Mouse (Mus musculus): ENCODE results near the gene Dazap2.

Gene Dazap2

DNA sequence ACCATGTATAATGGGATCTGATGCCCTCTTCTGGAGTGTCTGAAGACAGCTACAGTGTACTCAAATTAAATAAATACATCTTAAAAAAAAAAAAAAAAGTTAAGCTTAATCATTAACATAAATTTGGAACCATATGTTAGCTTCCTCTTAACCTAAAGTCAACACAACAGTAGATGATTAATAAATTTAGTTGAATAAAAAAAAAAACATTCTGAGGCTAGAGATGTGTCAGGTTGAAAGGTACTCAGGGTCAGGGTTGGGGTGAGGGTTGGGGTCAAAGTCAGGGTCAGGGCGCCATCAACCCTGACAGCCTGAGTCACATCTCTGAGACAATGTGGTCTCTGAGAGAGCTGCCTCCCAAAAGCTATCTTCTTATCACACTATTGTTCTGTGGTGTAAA, 39.1 kb downstream of the Dazap2 start:
- Histone ChIP-seq H3K4me1 (replicated peaks; ENCODE audit: low read depth, low read length) (peaks cover 17% of the 10 kb centered on the region), H3K9me3 (ENCODE audit: low read length) (no peaks in the 10 kb centered on the region), H3K27me3 (ENCODE audit: insufficient read depth, low read length) (peaks cover 4% of the 10 kb centered on the region; the same call in 1 of the 2 replicates), H3K4me3 (replicated peaks; ENCODE audit: low read length) (no peak overlapping the region), H3K36me3 (ENCODE audit: insufficient read depth, low read length) (peaks cover 16% of the 10 kb centered on the region)
- TF ChIP-seq NANOG (IDR thresholded peaks at IDR 0.05; ENCODE audit: borderline replicate concordance, low read length) (no peak), CTCF (conservative IDR thresholded peaks at IDR 0.05; ENCODE audit: low read length) (no peak), POU5F1 (IDR thresholded peaks at IDR 0.05; ENCODE audit: borderline replicate concordance, low read length) (no peak)

- H3K9me3 ChIP-seq (ENCODE audit: low read length), result no peaks in the 10 kb centered on the region
- no peak for TF ChIP-seq CTCF (conservative IDR thresholded peaks at IDR 0.05; ENCODE audit: low read length)
- no peak for TF ChIP-seq POU5F1 (IDR thresholded peaks at IDR 0.05; ENCODE audit: borderline replicate concordance, low read length)
- no peak for TF ChIP-seq NANOG (IDR thresholded peaks at IDR 0.05; ENCODE audit: borderline replicate concordance, low read length)
- peaks cover 4% of the 10 kb centered on the region; the same call in 1 of the 2 replicates for H3K27me3 ChIP-seq (ENCODE audit: insufficient read depth, low read length)
- H3K36me3 ChIP-seq (ENCODE audit: insufficient read depth, low read length), result peaks cover 16% of the 10 kb centered on the region
- peaks cover 9% of the 10 kb centered on the region for H3K4me1 ChIP-seq (replicated peaks; ENCODE audit: low read depth, low read length)
- H3K4me3 ChIP-seq (replicated peaks; ENCODE audit: low read length), result no peak overlapping the region
These were observed 40.1 kb downstream of the Dazap2 start for GRCm38 (mm10) chr15:100655201-100655600.

DNA sequence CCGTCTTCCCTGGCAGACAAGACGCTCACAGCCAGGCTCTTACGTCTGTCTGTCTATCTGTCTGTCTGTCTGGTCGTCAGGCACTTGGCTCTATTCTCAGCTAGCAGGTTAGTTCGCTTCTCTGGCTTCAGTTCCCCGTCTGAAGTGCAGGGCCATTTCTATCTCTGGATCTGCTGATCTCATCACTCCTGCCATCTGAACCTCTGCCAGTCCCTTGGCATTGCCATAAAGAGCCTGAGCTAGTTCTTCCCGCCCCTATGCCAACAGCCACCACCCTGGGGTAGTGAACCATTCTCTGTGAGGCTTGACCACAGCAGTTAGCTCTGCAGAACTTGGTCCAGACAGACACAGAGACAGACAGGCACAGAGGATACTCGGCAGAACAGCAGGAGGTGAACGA, 45.2 kb downstream of the Dazap2 start:
- Histone ChIP-seq H3K4me3 (replicated peaks; ENCODE audit: low read length) (no peak overlapping the region), H3K27me3 (ENCODE audit: insufficient read depth, low read length) (peaks cover 4% of the 10 kb centered on the region; the same call in 1 of the 2 replicates), H3K4me1 (replicated peaks; ENCODE audit: low read depth, low read length) (peaks cover 52% of the 10 kb centered on the region), H3K9me3 (ENCODE audit: low read length) (no peaks in the 10 kb centered on the region), H3K36me3 (ENCODE audit: insufficient read depth, low read length) (peaks cover 11% of the 10 kb centered on the region)
- TF ChIP-seq NANOG (IDR thresholded peaks at IDR 0.05; ENCODE audit: borderline replicate concordance, low read length), result no peak
- TF ChIP-seq POU5F1 (IDR thresholded peaks at IDR 0.05; ENCODE audit: borderline replicate concordance, low read length), result no peak
- TF ChIP-seq CTCF (conservative IDR thresholded peaks at IDR 0.05; ENCODE audit: low read length), result no peak

GRCm38 (mm10) chr15:100660805-100661204, 45.7 kb downstream of the Dazap2 start:
- no peak for TF ChIP-seq CTCF (conservative IDR thresholded peaks at IDR 0.05; ENCODE audit: low read length)
- no peak for TF ChIP-seq NANOG (IDR thresholded peaks at IDR 0.05; ENCODE audit: borderline replicate concordance, low read length)
- TF ChIP-seq POU5F1 (IDR thresholded peaks at IDR 0.05; ENCODE audit: borderline replicate concordance, low read length), result no peak
- H3K4me1 ChIP-seq (replicated peaks; ENCODE audit: low read depth, low read length), result peaks cover 57% of the 10 kb centered on the region
- H3K36me3 ChIP-seq (ENCODE audit: insufficient read depth, low read length), result peaks cover 11% of the 10 kb centered on the region
- H3K4me3 ChIP-seq (replicated peaks; ENCODE audit: low read length), result no peak overlapping the region
- no peaks in the 10 kb centered on the region for H3K9me3 ChIP-seq (ENCODE audit: low read length)
- H3K27me3 ChIP-seq (ENCODE audit: insufficient read depth, low read length), result peaks cover 4% of the 10 kb centered on the region; the same call in 1 of the 2 replicates

DNA sequence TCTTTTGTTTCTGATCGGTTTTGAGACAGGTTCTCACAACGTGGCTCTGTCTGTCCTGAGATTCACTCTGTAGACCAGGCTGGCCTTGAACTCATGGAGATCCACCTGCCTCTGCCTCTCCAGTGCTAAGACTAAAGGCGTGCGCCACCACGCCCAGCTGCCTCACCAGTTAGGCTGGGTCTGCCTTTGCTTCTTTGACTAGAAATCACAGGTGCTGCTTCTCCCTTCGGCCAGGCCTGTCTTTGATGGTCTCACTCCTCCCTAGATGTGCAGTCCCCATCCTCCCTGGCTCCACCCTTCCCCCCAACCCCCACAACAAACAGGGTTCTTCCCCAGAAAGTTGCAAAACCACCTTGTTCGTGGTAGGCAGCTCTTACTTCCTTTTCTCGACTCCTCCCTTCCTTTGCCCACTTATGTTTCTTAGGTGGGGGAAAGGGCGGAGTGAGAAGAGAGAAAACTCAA, 49.7 kb downstream of the Dazap2 start:
- Histone ChIP-seq H3K4me1 (replicated peaks; ENCODE audit: low read depth, low read length) (peaks cover 90% of the 10 kb centered on the region), H3K4me3 (replicated peaks; ENCODE audit: low read length) (no peak overlapping the region), H3K36me3 (ENCODE audit: insufficient read depth, low read length) (no peaks in the 10 kb centered on the region), H3K9me3 (ENCODE audit: low read length) (no peaks in the 10 kb centered on the region), H3K27me3 (ENCODE audit: insufficient read depth, low read length) (peaks cover 18% of the 10 kb centered on the region)
- TF ChIP-seq POU5F1 (IDR thresholded peaks at IDR 0.05; ENCODE audit: borderline replicate concordance, low read length) (no peak), NANOG (IDR thresholded peaks at IDR 0.05; ENCODE audit: borderline replicate concordance, low read length) (no peak), CTCF (conservative IDR thresholded peaks at IDR 0.05; ENCODE audit: low read length) (no peak)

- H3K4me1 ChIP-seq (replicated peaks; ENCODE audit: low read depth, low read length), result peaks cover 87% of the 10 kb centered on the region
- H3K36me3 ChIP-seq (ENCODE audit: insufficient read depth, low read length), result no peaks in the 10 kb centered on the region
- no peak overlapping the region for H3K4me3 ChIP-seq (replicated peaks; ENCODE audit: low read length)
- TF ChIP-seq NANOG (IDR thresholded peaks at IDR 0.05; ENCODE audit: borderline replicate concordance, low read length) (no peak), POU5F1 (IDR thresholded peaks at IDR 0.05; ENCODE audit: borderline replicate concordance, low read length) (no peak), CTCF (conservative IDR thresholded peaks at IDR 0.05; ENCODE audit: low read length) (no peak)
- H3K9me3 ChIP-seq (ENCODE audit: low read length), result no peaks in the 10 kb centered on the region
- H3K27me3 ChIP-seq (ENCODE audit: insufficient read depth, low read length), result peaks cover 24% of the 10 kb centered on the region
These were observed 50.5 kb downstream of the Dazap2 start for GRCm38 (mm10) chr15:100665411-100666218.

GRCm38 (mm10) chr15:100666219-100666696, 51.1 kb downstream of the Dazap2 start:
- peaks cover 81% of the 10 kb centered on the region for H3K4me1 ChIP-seq (replicated peaks; ENCODE audit: low read depth, low read length)
- TF ChIP-seq NANOG (IDR thresholded peaks at IDR 0.05; ENCODE audit: borderline replicate concordance, low read length), result no peak
- no peak for TF ChIP-seq POU5F1 (IDR thresholded peaks at IDR 0.05; ENCODE audit: borderline replicate concordance, low read length)
- no peak for TF ChIP-seq CTCF (conservative IDR thresholded peaks at IDR 0.05; ENCODE audit: low read length)
- no peaks in the 10 kb centered on the region for H3K36me3 ChIP-seq (ENCODE audit: insufficient read depth, low read length)
- peaks cover 28% of the 10 kb centered on the region for H3K27me3 ChIP-seq (ENCODE audit: insufficient read depth, low read length)
- no peaks in the 10 kb centered on the region for H3K9me3 ChIP-seq (ENCODE audit: low read length)
- no peak overlapping the region for H3K4me3 ChIP-seq (replicated peaks; ENCODE audit: low read length)

DNA sequence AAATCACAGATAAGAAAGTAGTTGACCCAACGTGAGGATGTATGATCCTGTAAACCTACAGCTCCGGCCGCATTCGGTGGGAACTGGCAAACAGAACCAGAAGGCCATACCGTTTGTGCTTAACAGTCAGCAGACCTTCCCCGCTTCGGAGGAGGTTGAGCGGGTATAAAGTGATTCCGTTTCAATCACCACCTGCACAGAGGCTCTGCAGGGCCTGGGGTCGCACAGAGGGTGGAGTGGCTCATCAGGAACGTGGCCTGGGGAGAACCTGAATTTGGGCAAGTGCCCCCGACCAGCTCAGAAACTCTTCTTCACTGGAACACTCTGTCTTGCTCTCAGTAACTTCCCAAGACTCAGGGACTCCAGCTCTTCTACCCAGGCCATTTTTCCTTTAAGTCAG, 51.7 kb downstream of the Dazap2 start:
- Histone ChIP-seq H3K4me3 (replicated peaks; ENCODE audit: low read length) (0 out of 2 replicates have a peak overlapping the region, but pooled peaks have one; percentile 17), H3K27me3 (ENCODE audit: insufficient read depth, low read length) (peaks cover 28% of the 10 kb centered on the region), H3K9me3 (ENCODE audit: low read length) (no peaks in the 10 kb centered on the region), H3K36me3 (ENCODE audit: insufficient read depth, low read length) (no peaks in the 10 kb centered on the region), H3K4me1 (replicated peaks; ENCODE audit: low read depth, low read length) (peaks cover 80% of the 10 kb centered on the region)
- TF ChIP-seq POU5F1 (IDR thresholded peaks at IDR 0.05; ENCODE audit: borderline replicate concordance, low read length) (no peak), CTCF (conservative IDR thresholded peaks at IDR 0.05; ENCODE audit: low read length) (no peak), NANOG (IDR thresholded peaks at IDR 0.05; ENCODE audit: borderline replicate concordance, low read length) (no peak)
